Mouse (Mus musculus) small intestine, adult 2 months (tissue): Measurements from ENCODE around the gene Olfr287. TPM values are rescaled to one million over a fixed set of nuclear protein-coding genes. Genes with fewer than 3 reads are reported as not detected.

Experiments used
- H3K27ac ChIP-seq: fragments of 200-500 bp; 2 replicates; pipeline ENCODE4 v1.5.1; 2012; ENCODE audit warnings: low read depth, low read length, control low read depth, inconsistent platforms; ENCODE audit not compliant: insufficient read depth
- H3K27me3 ChIP-seq: fragments of 200-500 bp; 2 replicates; pipeline ENCODE4 v1.6.1; 2012; ENCODE audit warnings: mild to moderate bottlenecking, moderate library complexity, low read length, inconsistent platforms; ENCODE audit not compliant: control insufficient read depth, insufficient read depth
- H3K36me3 ChIP-seq: fragments of 200-500 bp; 2 replicates; pipeline ENCODE4 v1.6.1; 2012; ENCODE audit warnings: mild to moderate bottlenecking, low read length, control low read depth, inconsistent platforms; ENCODE audit not compliant: control insufficient read depth, insufficient read depth
- H3K4me1 ChIP-seq: fragments of 200-500 bp; 2 replicates; pipeline ENCODE4 v1.6.1; 2012; ENCODE audit warnings: low read length, inconsistent platforms, mixed read lengths; ENCODE audit not compliant: control insufficient read depth, insufficient read depth, insufficient read length
- H3K4me3 ChIP-seq: fragments of 200-500 bp; 2 replicates; pipeline ENCODE4 v1.5.1; 2012; ENCODE audit warnings: low read depth, mild to moderate bottlenecking, control low read depth, inconsistent platforms, low read length, moderate library complexity
- CTCF ChIP-seq: fragments of 200-500 bp; IDR thresholded peaks from 2 replicates; pipeline ENCODE4 v1.5.1; 2012; ENCODE audit warnings: low read depth, mild to moderate bottlenecking, control low read depth, inconsistent platforms, low read length, moderate library complexity, mixed read lengths; ENCODE audit not compliant: insufficient replicate concordance, insufficient read length; ENCODE audit errors: extremely low read depth
- POLR2A ChIP-seq: fragments of 200-500 bp; IDR thresholded peaks from 2 replicates; pipeline ENCODE4 v1.6.1; 2012; ENCODE audit warnings: low read depth, mild to moderate bottlenecking, control low read depth, inconsistent platforms, low read length, moderate library complexity
- WGBS: fragments of 180-500 bp; shearing (Covaris S2); methylation state at CpG from one replicate; pipeline ENCODE4 v1.1.7; 2018; 5-methylcytosine and 5-hydroxymethylcytosine counted together
- polyA plus RNA-seq: library from polyadenylated mRNA; depleted of rRNA; stranded (reverse); fragments of >200 nt; gene quantifications from 2 replicates; pipeline ENCODE4 v1.2.3, GENCODE M21; 2012; rRNA removed

Gene Olfr287
- 0.11 and 0.67 TPM in 2 replicates for polyA plus RNA-seq

DNA sequence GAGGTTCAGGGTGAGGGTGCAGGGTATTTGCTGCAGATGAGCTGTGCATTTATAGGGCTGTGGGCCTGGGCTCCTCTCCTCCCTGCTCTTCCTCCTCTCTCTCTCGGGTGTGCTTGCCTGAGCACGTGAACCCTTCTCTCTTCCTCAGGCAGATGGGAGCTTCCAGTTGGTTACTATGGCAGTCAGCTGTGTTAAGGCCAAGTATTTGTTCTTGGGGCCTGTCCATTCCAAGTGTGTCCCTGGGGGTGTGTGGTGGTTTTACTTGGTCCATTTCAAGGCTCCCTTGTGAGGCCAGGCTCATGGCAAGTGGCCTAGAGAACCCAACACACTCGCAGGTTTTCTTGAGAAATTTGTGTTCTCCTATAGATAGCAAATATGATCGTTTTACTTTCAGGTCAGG lies at the start of gene Olfr287, which contains the start of gene Gm44579:
Olfr287 (minus strand) TSS at position 180 of the 400 bp plus-strand sequence.
Gm44579 (minus strand) TSS at position 101 of the 400 bp plus-strand sequence.
- no peaks in the 10 kb centered on the region for H3K4me1 ChIP-seq
- no peak for TF ChIP-seq CTCF
- no peak for TF ChIP-seq POLR2A
- WGBS = 60% methylated on average over 4 of the region's 4 CpGs
- H3K36me3 ChIP-seq = no peaks in the 10 kb centered on the region
- no peaks in the 10 kb centered on the region for H3K27me3 ChIP-seq
- no peak within 1 kb of the TSS for H3K4me3 ChIP-seq
- no peak within 1 kb of the TSS for H3K27ac ChIP-seq

- TF ChIP-seq POLR2A (no peak), CTCF (no peak)
- WGBS = 83% methylated on average over 7 of the region's 7 CpGs
- Histone ChIP-seq H3K4me1 (no peaks in the 10 kb centered on the region), H3K27me3 (no peaks in the 10 kb centered on the region), H3K36me3 (no peaks in the 10 kb centered on the region), H3K27ac (no peak overlapping the region), H3K4me3 (no peak overlapping the region)
Measured at GRCm38 (mm10) chr15:98257776-98258175, 36.9 kb upstream of the Olfr287 start.

- Histone ChIP-seq H3K4me3 (no peak within 1 kb of the TSS), H3K27me3 (no peaks in the 10 kb centered on the region), H3K4me1 (no peaks in the 10 kb centered on the region), H3K27ac (no peak within 1 kb of the TSS), H3K36me3 (no peaks in the 10 kb centered on the region)
- TF ChIP-seq POLR2A (no peak), CTCF (no peak)
- 83% methylated on average over 8 of the region's 8 CpGs for WGBS
Measured at GRCm38 (mm10) chr15:98257193-98257592, 36.3 kb upstream of the Olfr287 start, which contains the start of gene H1fnt. H1fnt (minus strand) TSS chr15:98257293.

DNA sequence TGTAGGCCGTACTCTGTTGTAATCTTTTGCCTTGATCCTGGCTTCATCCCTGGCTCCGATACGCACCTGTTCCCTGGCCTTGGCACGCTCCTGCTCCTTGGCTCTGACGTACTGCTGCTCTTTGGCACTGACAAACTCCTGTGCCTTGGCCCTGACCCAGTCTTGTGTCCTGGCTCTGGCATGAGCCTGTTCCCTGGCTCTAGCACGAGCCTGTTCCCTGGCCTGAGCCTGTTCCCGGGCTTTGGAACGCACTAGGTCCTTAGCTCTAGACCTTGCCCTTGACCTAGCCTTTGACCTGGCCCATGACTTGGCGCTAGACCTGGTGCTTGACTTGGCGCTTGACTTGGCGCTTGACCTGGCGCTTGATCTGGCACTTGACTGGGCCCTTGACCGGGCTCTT lies 35.4 kb upstream of the Olfr287 start:
- H3K4me1 ChIP-seq = no peaks in the 10 kb centered on the region
- no peak overlapping the region for H3K27ac ChIP-seq
- TF ChIP-seq POLR2A (no peak), CTCF (no peak)
- 89% methylated on average over 13 of the region's 13 CpGs for WGBS
- no peak overlapping the region for H3K4me3 ChIP-seq
- no peaks in the 10 kb centered on the region for H3K27me3 ChIP-seq
- no peaks in the 10 kb centered on the region for H3K36me3 ChIP-seq

DNA sequence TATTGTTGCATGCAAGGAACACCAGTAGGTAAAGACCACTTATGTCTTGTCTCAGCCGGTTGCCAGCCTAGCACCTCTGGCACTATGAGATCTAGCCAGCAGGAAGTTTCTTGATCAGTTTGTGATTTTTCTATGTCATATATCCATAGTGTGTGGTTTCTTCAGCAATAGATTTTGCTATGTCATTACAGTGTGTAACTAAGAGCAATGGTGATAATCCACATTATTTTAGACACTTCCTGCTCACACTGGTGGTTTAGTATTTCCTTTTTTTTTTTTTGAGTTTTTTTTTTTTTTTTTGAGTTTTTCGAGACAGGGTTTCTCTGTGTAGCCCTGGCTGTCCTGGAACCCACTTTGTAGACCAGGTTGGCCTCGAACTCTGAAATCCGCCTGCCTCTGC lies 14.6 kb upstream of the Olfr287 start:
- H3K36me3 ChIP-seq = no peaks in the 10 kb centered on the region
- H3K4me3 ChIP-seq = no peak overlapping the region
- H3K4me1 ChIP-seq = no peaks in the 10 kb centered on the region
- no peaks in the 10 kb centered on the region for H3K27me3 ChIP-seq
- TF ChIP-seq POLR2A (no peak), CTCF (no peak)
- H3K27ac ChIP-seq = no peak overlapping the region
- whole genome bisulfite sequencing = 76% methylated on average over 4 of the region's 4 CpGs

GRCm38 (mm10) chr15:98234350-98234749 lies 13.5 kb upstream of the Olfr287 start, which contains the start of gene Olfr286:
Olfr286 (minus strand) TSS chr15:98234450.
- no peaks in the 10 kb centered on the region for H3K36me3 ChIP-seq
- no peaks in the 10 kb centered on the region for H3K4me1 ChIP-seq
- no peak within 1 kb of the TSS for H3K27ac ChIP-seq
- WGBS = 78% methylated on average over 4 of the region's 4 CpGs
- TF ChIP-seq POLR2A = no peak
- TF ChIP-seq CTCF = no peak
- H3K4me3 ChIP-seq = no peak within 1 kb of the TSS
- H3K27me3 ChIP-seq = no peaks in the 10 kb centered on the region

DNA sequence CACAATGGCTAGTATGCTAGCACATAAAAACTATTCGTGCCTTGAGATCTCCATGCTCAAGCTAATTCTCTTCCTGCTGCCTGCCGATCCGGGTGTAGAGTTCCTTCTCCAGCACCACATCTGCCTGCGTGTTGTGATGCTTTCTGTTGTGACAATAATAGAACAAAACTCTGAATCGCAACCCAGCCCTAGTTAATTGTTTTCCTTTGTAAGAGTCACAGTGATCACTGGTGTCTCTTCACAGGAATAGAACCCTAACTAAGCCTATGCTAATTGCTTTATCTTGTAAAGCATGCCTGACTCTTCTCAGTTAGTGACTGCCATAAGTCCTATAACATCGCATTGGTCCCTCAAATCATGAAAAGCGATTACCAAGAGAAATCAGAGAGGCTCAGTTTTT lies 5.2 kb upstream of the Olfr287 start:
- Histone ChIP-seq H3K27me3 (no peaks in the 10 kb centered on the region), H3K4me3 (no peak overlapping the region), H3K36me3 (no peaks in the 10 kb centered on the region), H3K27ac (no peak overlapping the region), H3K4me1 (no peaks in the 10 kb centered on the region)
- 79% methylated on average over 7 of the region's 7 CpGs for WGBS
- no peak for TF ChIP-seq POLR2A
- TF ChIP-seq CTCF = no peak
